Mouse (Mus musculus): ENCODE measurements around the gene Gsc. TPM values are rescaled to one million over a fixed set of nuclear protein-coding genes. Genes with fewer than 3 reads are reported as not detected.
"Not testable (repeated sequence)": the region's sequence is repeated elsewhere in the genome, so short reads cannot be mapped to it uniquely, and the experiment has no call there.

Gene Gsc
- polyA plus RNA-seq, 1 experiment: not detected

GRCm38 (mm10) chr12:104466930-104467329, 6.2 kb downstream of the Gsc start:
- Histone ChIP-seq H3K4me3 (ENCODE audit: insufficient read depth, low read length) (no peak overlapping the region), H3K27ac (ENCODE audit: insufficient read depth, low read length) (no peak overlapping the region), H3K4me1 (ENCODE audit: control insufficient read depth, insufficient read depth, low read length) (no peaks in the 10 kb centered on the region)
- TF ChIP-seq POLR2A (IDR thresholded peaks at IDR 0.05; ENCODE audit: extremely low read depth, insufficient read depth, low read length) (no peak), CTCF (IDR thresholded peaks at IDR 0.05; ENCODE audit: extremely low read depth, insufficient read depth, low read length) (no peak)

- Histone ChIP-seq H3K27ac (ENCODE audit: insufficient read depth, low read length) (no peak overlapping the region), H3K4me3 (ENCODE audit: insufficient read depth, low read length) (no peak overlapping the region), H3K4me1 (ENCODE audit: control insufficient read depth, insufficient read depth, low read length) (no peaks in the 10 kb centered on the region)
- TF ChIP-seq POLR2A (IDR thresholded peaks at IDR 0.05; ENCODE audit: extremely low read depth, insufficient read depth, low read length) (no peak), CTCF (IDR thresholded peaks at IDR 0.05; ENCODE audit: extremely low read depth, insufficient read depth, low read length) (no peak)
These were observed 11.8 kb downstream of the Gsc start for GRCm38 (mm10) chr12:104461372-104461771.

GRCm38 (mm10) chr12:104459377-104459776, 13.8 kb downstream of the Gsc start:
- Histone ChIP-seq H3K4me1 (ENCODE audit: control insufficient read depth, insufficient read depth, low read length) (no peaks in the 10 kb centered on the region), H3K4me3 (ENCODE audit: insufficient read depth, low read length) (no peak overlapping the region), H3K27ac (ENCODE audit: insufficient read depth, low read length) (no peak overlapping the region)
- TF ChIP-seq CTCF (IDR thresholded peaks at IDR 0.05; ENCODE audit: extremely low read depth, insufficient read depth, low read length): no peak

GRCm38 (mm10) chr12:104453002-104453401, 20.1 kb downstream of the Gsc start:
- Histone ChIP-seq H3K4me3 (ENCODE audit: insufficient read depth, low read length) (no peak overlapping the region), H3K27ac (ENCODE audit: insufficient read depth, low read length) (no peak overlapping the region), H3K4me1 (ENCODE audit: control insufficient read depth, insufficient read depth, low read length) (no peaks in the 10 kb centered on the region)
- no peak for TF ChIP-seq POLR2A (IDR thresholded peaks at IDR 0.05; ENCODE audit: extremely low read depth, insufficient read depth, low read length)
- TF ChIP-seq CTCF (IDR thresholded peaks at IDR 0.05; ENCODE audit: extremely low read depth, insufficient read depth, low read length): 0 out of 2 replicates have a peak, but pooled peaks have one; percentile 1

GRCm38 (mm10) chr12:104450257-104450656, 22.9 kb downstream of the Gsc start:
- H3K4me1 ChIP-seq (ENCODE audit: control insufficient read depth, insufficient read depth, low read length): no peaks in the 10 kb centered on the region
- no peak overlapping the region for H3K27ac ChIP-seq (ENCODE audit: insufficient read depth, low read length)
- no peak for TF ChIP-seq CTCF (IDR thresholded peaks at IDR 0.05; ENCODE audit: extremely low read depth, insufficient read depth, low read length)
- TF ChIP-seq POLR2A (IDR thresholded peaks at IDR 0.05; ENCODE audit: extremely low read depth, insufficient read depth, low read length): no peak
- H3K4me3 ChIP-seq (ENCODE audit: insufficient read depth, low read length): no peak overlapping the region

- Histone ChIP-seq H3K4me3 (ENCODE audit: insufficient read depth, low read length) (no peak overlapping the region), H3K27ac (ENCODE audit: insufficient read depth, low read length) (no peak overlapping the region), H3K4me1 (ENCODE audit: control insufficient read depth, insufficient read depth, low read length) (no peaks in the 10 kb centered on the region)
- TF ChIP-seq CTCF (IDR thresholded peaks at IDR 0.05; ENCODE audit: extremely low read depth, insufficient read depth, low read length) (0 out of 2 replicates have a peak, but pooled peaks have one; percentile 31), POLR2A (IDR thresholded peaks at IDR 0.05; ENCODE audit: extremely low read depth, insufficient read depth, low read length) (no peak)
These were observed 25.0 kb downstream of the Gsc start for GRCm38 (mm10) chr12:104448099-104448498.

GRCm38 (mm10) chr12:104447056-104447455, 26.1 kb downstream of the Gsc start:
- H3K27ac ChIP-seq (ENCODE audit: insufficient read depth, low read length); H3K4me3 ChIP-seq (ENCODE audit: insufficient read depth, low read length); H3K4me1 ChIP-seq (ENCODE audit: control insufficient read depth, insufficient read depth, low read length): not testable (repeated sequence)

- TF ChIP-seq POLR2A (IDR thresholded peaks at IDR 0.05; ENCODE audit: extremely low read depth, insufficient read depth, low read length) (no peak), CTCF (IDR thresholded peaks at IDR 0.05; ENCODE audit: extremely low read depth, insufficient read depth, low read length) (no peak)
- Histone ChIP-seq H3K4me1 (ENCODE audit: control insufficient read depth, insufficient read depth, low read length) (no peaks in the 10 kb centered on the region), H3K4me3 (ENCODE audit: insufficient read depth, low read length) (no peak overlapping the region), H3K27ac (ENCODE audit: insufficient read depth, low read length) (no peak overlapping the region)
These were observed 29.4 kb downstream of the Gsc start for GRCm38 (mm10) chr12:104443716-104444115.

- H3K4me1 ChIP-seq (ENCODE audit: control insufficient read depth, insufficient read depth, low read length): no peaks in the 10 kb centered on the region
- H3K27ac ChIP-seq (ENCODE audit: insufficient read depth, low read length): no peak overlapping the region
- no peak for TF ChIP-seq POLR2A (IDR thresholded peaks at IDR 0.05; ENCODE audit: extremely low read depth, insufficient read depth, low read length)
- TF ChIP-seq CTCF (IDR thresholded peaks at IDR 0.05; ENCODE audit: extremely low read depth, insufficient read depth, low read length): peak; percentile 88
- no peak overlapping the region for H3K4me3 ChIP-seq (ENCODE audit: insufficient read depth, low read length)
These were observed 32.9 kb downstream of the Gsc start for GRCm38 (mm10) chr12:104440087-104440760.

GRCm38 (mm10) chr12:104433951-104434735, 39.0 kb downstream of the Gsc start:
- no peak overlapping the region for H3K4me3 ChIP-seq (ENCODE audit: insufficient read depth, low read length)
- H3K27ac ChIP-seq (ENCODE audit: insufficient read depth, low read length): no peak overlapping the region
- TF ChIP-seq CTCF (IDR thresholded peaks at IDR 0.05; ENCODE audit: extremely low read depth, insufficient read depth, low read length): no peak
- TF ChIP-seq POLR2A (IDR thresholded peaks at IDR 0.05; ENCODE audit: extremely low read depth, insufficient read depth, low read length): no peak
- no peaks in the 10 kb centered on the region for H3K4me1 ChIP-seq (ENCODE audit: control insufficient read depth, insufficient read depth, low read length)

Data from cortical plate, adult 2 months (tissue).